Mouse (Mus musculus) forebrain, embryonic 13.5 days (tissue): ENCODE results near the gene Ctse. TPM values are rescaled to one million over a fixed set of nuclear protein-coding genes. Genes with fewer than 3 reads are reported as not detected.

Experiments
- ATAC-seq: fragments of 200-750 bp; cut with Nextera tagmentation; 2 replicates; pipeline ENCODE4 v1.8.0; 2017
- H3K27ac ChIP-seq: fragments of 300-500 bp; sonication (generic); 2 replicates; pipeline ENCODE4 v1.5.1; 2015; ENCODE audit warnings: inconsistent platforms, mild to moderate bottlenecking, moderate library complexity
- H3K27me3 ChIP-seq: fragments of 300-500 bp; sonication (generic); 2 replicates; pipeline ENCODE4 v1.6.1; 2015; ENCODE audit warnings: mild to moderate bottlenecking, inconsistent platforms
- H3K36me3 ChIP-seq: fragments of 300-500 bp; sonication (generic); 2 replicates; pipeline ENCODE4 v1.6.1; 2015; ENCODE audit warnings: mild to moderate bottlenecking, inconsistent platforms; ENCODE audit not compliant: poor library complexity, severe bottlenecking
- H3K4me1 ChIP-seq: fragments of 300-500 bp; sonication (generic); 2 replicates; pipeline ENCODE4 v1.6.1; 2015; ENCODE audit warnings: inconsistent platforms
- H3K4me2 ChIP-seq: fragments of 300-500 bp; sonication (generic); 2 replicates; pipeline ENCODE4 v1.6.1; 2015; ENCODE audit warnings: inconsistent platforms, mild to moderate bottlenecking, moderate library complexity
- H3K4me3 ChIP-seq: fragments of 300-500 bp; sonication (generic); 2 replicates; pipeline ENCODE4 v1.5.1; 2015; ENCODE audit warnings: mild to moderate bottlenecking, inconsistent platforms
- H3K9ac ChIP-seq: fragments of 300-500 bp; sonication (generic); 2 replicates; pipeline ENCODE4 v1.6.1; 2015; ENCODE audit warnings: mild to moderate bottlenecking, inconsistent platforms
- H3K9me3 ChIP-seq: fragments of 300-500 bp; sonication (generic); replicated peaks from 2 replicates; pipeline ENCODE4 v1.6.1; 2016; ENCODE audit warnings: inconsistent platforms
- whole genome bisulfite sequencing: fragments of 180-500 bp; shearing (Covaris S2); methylation state at CpG from one replicate; pipeline ENCODE4 v1.1.7; 2015; 5-methylcytosine and 5-hydroxymethylcytosine counted together
- polyA plus RNA-seq: library from polyadenylated mRNA; unstranded; fragments of >200 nt; fragmentation: Nextera tagmentation; extraction: Ambion mirVana; gene quantifications from 2 replicates; pipeline ENCODE4 v1.2.1, GENCODE M21; 2015

The Ctse gene
- polyA plus RNA-seq, 1 experiment from 2014 or later = not detected

DNA sequence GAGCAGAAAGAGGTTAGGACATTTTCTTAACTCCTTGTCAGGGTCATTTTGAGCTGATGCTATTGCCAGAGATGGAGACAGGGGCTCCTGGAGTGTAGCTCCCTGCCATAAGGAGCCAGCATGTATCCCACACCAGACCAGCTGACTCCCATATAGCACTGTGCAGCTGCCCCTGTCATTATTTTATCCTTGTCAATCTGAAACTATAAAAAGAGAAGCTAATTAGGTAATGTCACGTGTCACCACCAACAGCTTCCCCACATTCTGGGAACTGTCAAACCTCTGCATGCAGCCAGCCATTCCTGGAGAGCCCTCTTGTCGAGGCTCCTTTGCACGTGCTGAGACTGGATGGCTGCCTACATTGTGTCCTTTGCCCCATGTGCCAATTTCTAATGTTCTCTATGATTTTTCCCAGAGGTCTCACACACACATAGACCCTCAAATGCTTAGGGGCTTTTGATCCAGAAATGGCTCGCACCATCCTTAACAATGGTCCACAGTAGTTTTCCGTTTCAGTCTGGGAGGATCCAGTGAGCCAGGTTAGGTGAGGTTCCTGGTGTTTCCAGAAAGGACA is 21.5 kb downstream of the Ctse start:
- Histone ChIP-seq H3K27me3 (no peaks in the 10 kb centered on the region), H3K27ac (no peak overlapping the region), H3K4me3 (no peak overlapping the region), H3K36me3 (no peaks in the 10 kb centered on the region), H3K4me2 (no peak overlapping the region), H3K9ac (no peak overlapping the region), H3K4me1 (peaks cover 5% of the 10 kb centered on the region), H3K9me3 (no peaks in the 10 kb centered on the region)
- 63% methylated on average over 5 of the region's 5 CpGs for WGBS
- peak; percentile 11; the same call in 1 of the 2 replicates for ATAC-seq

- no peaks in the 10 kb centered on the region for H3K27me3 ChIP-seq
- WGBS = 83% methylated on average over 2 of the region's 2 CpGs
- no peaks in the 10 kb centered on the region for H3K9me3 ChIP-seq
- H3K27ac ChIP-seq = no peak overlapping the region
- no peak for ATAC-seq
- H3K4me2 ChIP-seq = no peak overlapping the region
- H3K9ac ChIP-seq = no peak overlapping the region
- no peak overlapping the region for H3K4me3 ChIP-seq
- H3K36me3 ChIP-seq = no peaks in the 10 kb centered on the region
- peaks cover 5% of the 10 kb centered on the region for H3K4me1 ChIP-seq
Measured at GRCm38 (mm10) chr1:131660266-131660665, 22.2 kb downstream of the Ctse start.

GRCm38 (mm10) chr1:131660716-131661472 is 22.8 kb downstream of the Ctse start:
- Histone ChIP-seq H3K4me1 (peaks cover 5% of the 10 kb centered on the region), H3K9me3 (no peaks in the 10 kb centered on the region), H3K36me3 (no peaks in the 10 kb centered on the region), H3K9ac (no peak overlapping the region), H3K27me3 (no peaks in the 10 kb centered on the region), H3K4me2 (no peak overlapping the region), H3K27ac (no peak overlapping the region), H3K4me3 (no peak overlapping the region)
- no peak for ATAC-seq
- WGBS = 81% methylated on average over 7 of the region's 7 CpGs

DNA sequence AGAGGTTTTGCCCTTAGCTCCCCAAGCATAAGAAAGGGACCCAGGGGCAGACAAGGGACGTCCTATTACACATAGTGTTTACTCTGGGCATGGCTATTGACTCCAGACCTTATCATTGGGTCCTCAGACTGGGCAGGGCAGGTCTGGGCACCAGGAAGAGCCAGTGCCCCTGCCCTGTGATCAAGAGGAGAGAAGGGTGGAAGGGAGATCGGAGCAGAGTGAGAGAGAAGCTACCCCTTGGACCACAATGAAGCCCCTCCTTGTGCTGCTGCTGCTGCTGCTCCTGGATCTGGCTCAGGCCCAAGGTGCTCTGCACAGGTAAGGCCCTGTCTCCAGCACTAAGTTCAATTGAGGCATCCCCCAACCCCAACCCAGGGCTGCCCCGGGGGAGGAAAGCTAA is 23.6 kb downstream of the Ctse start:
- WGBS = 62% methylated on average over 3 of the region's 3 CpGs

GRCm38 (mm10) chr1:131663286-131663995 is 25.3 kb downstream of the Ctse start:
- WGBS = 92% methylated on average over 9 of the region's 9 CpGs
- no peak for ATAC-seq

More for the DNA sequence above, 23.6 kb downstream of the Ctse start:
- H3K36me3 ChIP-seq = no peaks in the 10 kb centered on the region
- H3K9ac ChIP-seq = no peak overlapping the region
- H3K9me3 ChIP-seq = no peaks in the 10 kb centered on the region
- ATAC-seq = no peak
- peaks cover 5% of the 10 kb centered on the region for H3K4me1 ChIP-seq
- no peak overlapping the region for H3K27ac ChIP-seq
- H3K4me2 ChIP-seq = no peak overlapping the region
- H3K4me3 ChIP-seq = no peak overlapping the region
- no peaks in the 10 kb centered on the region for H3K27me3 ChIP-seq

DNA sequence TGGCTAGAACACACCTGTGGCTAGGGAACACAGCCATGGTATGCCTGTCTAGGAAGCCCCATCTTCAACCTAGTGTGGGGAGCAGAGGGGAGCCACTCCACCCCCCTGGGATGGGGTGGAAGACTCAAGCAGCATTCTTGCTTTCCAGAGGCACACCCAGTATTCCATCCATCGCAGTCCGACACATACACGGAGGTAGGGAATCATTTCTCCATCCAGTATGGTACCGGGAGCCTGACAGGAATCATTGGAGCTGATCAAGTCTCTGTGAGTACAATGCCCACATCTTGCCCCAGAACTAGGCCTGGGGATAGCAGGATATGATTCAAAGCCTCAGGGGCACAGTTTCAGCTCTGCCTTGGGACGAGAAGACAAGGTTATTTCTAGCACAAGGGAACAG is 26.0 kb downstream of the Ctse start:
- ATAC-seq = no peak
- Histone ChIP-seq H3K9me3 (no peaks in the 10 kb centered on the region), H3K9ac (no peak overlapping the region), H3K4me2 (no peak overlapping the region), H3K27ac (no peak overlapping the region), H3K27me3 (no peaks in the 10 kb centered on the region), H3K36me3 (no peaks in the 10 kb centered on the region), H3K4me1 (no peaks in the 10 kb centered on the region), H3K4me3 (no peak overlapping the region)
- WGBS = 93% methylated on average over 5 of the region's 5 CpGs

More at GRCm38 (mm10) chr1:131663286-131663995, 25.3 kb downstream of the Ctse start:
- Histone ChIP-seq H3K4me3 (no peak overlapping the region), H3K4me2 (no peak overlapping the region), H3K9ac (no peak overlapping the region), H3K36me3 (no peaks in the 10 kb centered on the region), H3K27me3 (no peaks in the 10 kb centered on the region), H3K4me1 (no peaks in the 10 kb centered on the region), H3K9me3 (no peaks in the 10 kb centered on the region), H3K27ac (no peak overlapping the region)

DNA sequence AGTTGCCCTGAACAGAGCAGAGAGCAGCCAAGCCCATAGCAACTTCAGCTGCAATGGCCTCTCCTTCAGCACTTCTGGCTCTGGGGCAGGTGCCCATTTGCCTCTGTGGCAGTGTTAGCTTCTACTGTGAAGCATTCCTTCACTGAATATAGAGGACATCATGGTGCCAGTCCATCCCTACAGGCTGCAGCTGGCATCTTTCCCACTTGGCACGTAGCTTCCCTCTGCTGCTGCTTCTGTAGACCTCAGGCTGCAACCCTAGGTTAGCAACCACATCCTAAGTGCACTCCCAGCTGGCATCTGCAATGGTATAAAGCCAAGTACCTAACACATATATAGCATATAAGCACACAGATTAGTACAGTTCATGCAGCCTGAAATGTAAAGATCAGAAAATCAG is 27.8 kb downstream of the Ctse start:
- no peaks in the 10 kb centered on the region for H3K4me1 ChIP-seq
- no peak overlapping the region for H3K27ac ChIP-seq
- H3K4me2 ChIP-seq = no peak overlapping the region
- 75% methylated on average over 1 of the region's 1 CpGs for WGBS
- ATAC-seq = no peak
- H3K4me3 ChIP-seq = no peak overlapping the region
- no peaks in the 10 kb centered on the region for H3K27me3 ChIP-seq
- no peaks in the 10 kb centered on the region for H3K9me3 ChIP-seq
- no peaks in the 10 kb centered on the region for H3K36me3 ChIP-seq
- H3K9ac ChIP-seq = no peak overlapping the region

DNA sequence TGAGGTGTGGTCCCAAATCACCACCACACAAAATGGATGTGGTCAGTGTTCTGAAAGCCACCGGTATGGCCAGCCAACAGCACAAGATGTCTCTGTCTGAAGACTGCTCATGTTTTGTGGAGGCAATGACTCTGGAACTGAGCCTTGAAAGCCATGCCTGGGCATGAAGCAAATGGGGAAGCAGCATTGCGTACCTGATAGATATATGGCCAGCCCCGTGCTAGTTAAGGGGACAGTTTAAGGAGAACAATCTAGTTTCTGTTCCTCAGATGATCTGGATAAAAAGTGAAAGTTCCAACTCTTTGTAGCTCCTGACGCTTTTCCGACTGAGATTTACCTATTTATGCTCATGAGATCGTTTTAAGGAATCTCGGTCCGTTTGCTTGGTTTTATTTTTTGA is 33.0 kb downstream of the Ctse start:
- Histone ChIP-seq H3K9me3 (no peaks in the 10 kb centered on the region), H3K9ac (no peak overlapping the region)
- whole genome bisulfite sequencing = 93% methylated on average over 8 of the region's 8 CpGs

GRCm38 (mm10) chr1:131672361-131672760 is 34.3 kb downstream of the Ctse start:
- H3K36me3 ChIP-seq = no peaks in the 10 kb centered on the region
- no peak for ATAC-seq
- no peak overlapping the region for H3K9ac ChIP-seq
- 89% methylated on average over 7 of the region's 7 CpGs for WGBS
- no peak overlapping the region for H3K4me3 ChIP-seq
- H3K9me3 ChIP-seq = no peaks in the 10 kb centered on the region
- H3K4me2 ChIP-seq = no peak overlapping the region
- no peaks in the 10 kb centered on the region for H3K4me1 ChIP-seq
- no peaks in the 10 kb centered on the region for H3K27me3 ChIP-seq
- no peak overlapping the region for H3K27ac ChIP-seq

More for the DNA sequence above, 33.0 kb downstream of the Ctse start:
- Histone ChIP-seq H3K36me3 (no peaks in the 10 kb centered on the region), H3K4me3 (no peak overlapping the region), H3K4me1 (no peaks in the 10 kb centered on the region), H3K27me3 (no peaks in the 10 kb centered on the region), H3K4me2 (no peak overlapping the region), H3K27ac (no peak overlapping the region)
- no peak for ATAC-seq

DNA sequence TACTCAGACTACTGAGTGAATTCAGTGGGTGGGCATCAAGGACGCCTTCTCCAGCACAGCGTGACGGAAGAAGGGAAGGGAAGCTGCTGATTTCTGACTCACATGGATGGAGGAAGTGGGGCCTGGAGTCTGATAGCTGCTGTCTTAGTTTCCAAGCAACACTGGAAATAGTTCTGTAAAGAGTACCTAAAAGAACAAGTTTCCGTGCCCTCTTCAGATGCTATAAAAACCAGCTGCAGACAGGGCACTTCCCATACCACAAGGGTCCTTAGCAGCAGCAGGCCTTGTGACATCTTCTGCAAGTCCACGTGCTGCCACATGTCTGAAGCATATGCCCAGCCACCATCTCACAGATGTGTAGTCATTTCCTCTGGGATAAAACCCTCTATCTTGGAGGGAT is 41.5 kb downstream of the Ctse start:
- ATAC-seq = no peak
- no peak overlapping the region for H3K4me3 ChIP-seq
- no peaks in the 10 kb centered on the region for H3K36me3 ChIP-seq
- WGBS = 88% methylated on average over 5 of the region's 5 CpGs
- no peak overlapping the region for H3K4me2 ChIP-seq
- no peaks in the 10 kb centered on the region for H3K9me3 ChIP-seq
- H3K27me3 ChIP-seq = no peaks in the 10 kb centered on the region
- no peak overlapping the region for H3K27ac ChIP-seq
- no peaks in the 10 kb centered on the region for H3K4me1 ChIP-seq
- H3K9ac ChIP-seq = no peak overlapping the region

- no peak overlapping the region for H3K27ac ChIP-seq
- no peaks in the 10 kb centered on the region for H3K27me3 ChIP-seq
- 96% methylated on average over 2 of the region's 2 CpGs for WGBS
- no peak overlapping the region for H3K9ac ChIP-seq
- H3K4me3 ChIP-seq = no peak overlapping the region
- no peaks in the 10 kb centered on the region for H3K9me3 ChIP-seq
- H3K36me3 ChIP-seq = no peaks in the 10 kb centered on the region
- ATAC-seq = no peak
- H3K4me2 ChIP-seq = no peak overlapping the region
- no peaks in the 10 kb centered on the region for H3K4me1 ChIP-seq
Measured at GRCm38 (mm10) chr1:131687739-131688138, 49.6 kb downstream of the Ctse start.

GRCm38 (mm10) chr1:131688475-131688874 is 50.4 kb downstream of the Ctse start, which contains the start of gene Rab7b:
Rab7b (plus strand) TSS chr1:131688695.
- no peak for ATAC-seq
- Histone ChIP-seq H3K27ac (no peak within 1 kb of the TSS), H3K9ac (no peak within 1 kb of the TSS), H3K36me3 (no peaks in the 10 kb centered on the region), H3K4me3 (no peak within 1 kb of the TSS), H3K27me3 (no peaks in the 10 kb centered on the region), H3K9me3 (no peaks in the 10 kb centered on the region), H3K4me2 (no peak within 1 kb of the TSS), H3K4me1 (no peaks in the 10 kb centered on the region)
- WGBS = 64% methylated on average over 8 of the region's 8 CpGs
